Mouse (Mus musculus) liver, embryonic 13.5 days (tissue): Measurements from ENCODE around the gene Farp1. TPM values are rescaled to one million over a fixed set of nuclear protein-coding genes. Genes with fewer than 3 reads are reported as not detected.

Source experiments
- ATAC-seq: fragments of 200-750 bp; cut with Nextera tagmentation; 2 replicates; pipeline ENCODE4 v1.8.0; 2017; ENCODE audit warnings: low read depth, mild to moderate bottlenecking, moderate number of reproducible peaks, moderate library complexity
- DNase-seq: peaks from one replicate; pipeline ENCODE4 v3.0.0; 2022
- H3K27ac ChIP-seq: fragments of 300-500 bp; sonication (generic); 2 replicates; pipeline ENCODE4 v1.5.1; 2015; ENCODE audit warnings: moderate library complexity, mild to moderate bottlenecking, inconsistent platforms
- H3K27me3 ChIP-seq: fragments of 300-500 bp; sonication (generic); 2 replicates; pipeline ENCODE4 v1.6.1; 2015; ENCODE audit warnings: mild to moderate bottlenecking, inconsistent platforms
- H3K36me3 ChIP-seq: fragments of 300-500 bp; sonication (generic); 2 replicates; pipeline ENCODE4 v1.6.1; 2015; ENCODE audit warnings: mild to moderate bottlenecking, inconsistent platforms
- H3K4me1 ChIP-seq: fragments of 300-500 bp; sonication (generic); replicated peaks from 2 replicates; pipeline ENCODE4 v1.6.1; 2015; ENCODE audit warnings: inconsistent platforms
- H3K4me2 ChIP-seq: fragments of 300-500 bp; sonication (generic); 2 replicates; pipeline ENCODE4 v1.6.1; 2015; ENCODE audit warnings: inconsistent platforms, mild to moderate bottlenecking, moderate library complexity
- H3K4me3 ChIP-seq: fragments of 300-500 bp; sonication (generic); replicated peaks from 2 replicates; pipeline ENCODE4 v1.5.1; 2015; ENCODE audit warnings: mild to moderate bottlenecking, inconsistent platforms
- H3K9ac ChIP-seq: fragments of 300-500 bp; sonication (generic); 2 replicates; pipeline ENCODE4 v1.6.1; 2015; ENCODE audit warnings: mild to moderate bottlenecking, inconsistent platforms
- H3K9me3 ChIP-seq: fragments of 300-500 bp; sonication (generic); replicated peaks from 2 replicates; pipeline ENCODE4 v1.6.1; 2016; ENCODE audit warnings: inconsistent platforms
- WGBS: fragments of 180-500 bp; shearing (Covaris S2); methylation state at CpG from one replicate; pipeline ENCODE4 v1.1.7; 2015; ENCODE audit not compliant: insufficient replicate concordance; 5-methylcytosine and 5-hydroxymethylcytosine counted together
- polyA plus RNA-seq: library from polyadenylated mRNA; unstranded; fragments of >200 nt; fragmentation: Nextera tagmentation; extraction: Ambion mirVana; gene quantifications from 2 replicates; pipeline ENCODE4 v1.2.1, GENCODE M21; 2015

The Farp1 gene
- polyA plus RNA-seq, 1 experiment from 2014 or later, result 3.4 TPM

DNA sequence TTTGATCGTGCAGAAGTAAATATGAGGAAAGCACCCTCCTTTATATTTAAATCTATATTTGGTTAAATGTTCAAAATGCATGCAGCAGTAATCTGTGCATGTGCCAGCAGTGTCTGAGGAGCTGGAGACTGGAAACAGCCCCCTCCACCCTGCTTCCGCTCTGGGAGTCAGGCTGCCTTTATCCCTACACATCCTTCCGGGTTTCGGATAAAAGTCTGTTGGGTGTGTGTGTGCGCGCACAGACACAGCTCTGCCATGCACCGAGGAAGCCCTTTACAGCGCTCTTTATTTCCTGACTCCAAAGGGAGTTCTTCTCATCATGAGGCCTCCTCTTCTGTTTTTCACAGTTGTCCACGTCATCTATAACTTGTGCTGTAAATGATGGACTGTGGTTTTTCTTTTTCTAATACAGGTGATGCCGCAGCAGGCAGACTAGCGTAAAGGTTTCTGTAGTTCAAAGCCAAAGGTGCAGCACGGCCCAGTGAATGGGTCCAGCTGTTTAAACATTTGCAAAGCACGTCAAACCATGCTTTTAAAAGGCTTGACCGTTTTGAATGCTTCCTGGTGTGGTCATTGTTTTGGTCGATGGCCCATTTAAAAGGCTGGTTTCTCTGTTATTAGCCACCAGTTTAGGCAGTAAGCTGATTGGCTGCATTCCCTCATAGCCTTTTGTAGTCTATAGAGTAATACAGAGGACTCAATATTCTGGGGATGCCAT, 172.6 kb downstream of the Farp1 start:
- Histone ChIP-seq H3K4me1 (no peaks in the 10 kb centered on the region), H3K36me3 (0 out of 2 replicates have a peak, but pooled peaks cover 4% of the 10 kb centered on the region), H3K4me2 (no peak overlapping the region), H3K9me3 (no peaks in the 10 kb centered on the region), H3K9ac (no peak overlapping the region), H3K27me3 (no peaks in the 10 kb centered on the region), H3K4me3 (no peak overlapping the region), H3K27ac (no peak overlapping the region)
- DNase-seq (no peak), ATAC-seq (no peak)
- WGBS, result 66% methylated on average over 15 of the region's 15 CpGs

DNA sequence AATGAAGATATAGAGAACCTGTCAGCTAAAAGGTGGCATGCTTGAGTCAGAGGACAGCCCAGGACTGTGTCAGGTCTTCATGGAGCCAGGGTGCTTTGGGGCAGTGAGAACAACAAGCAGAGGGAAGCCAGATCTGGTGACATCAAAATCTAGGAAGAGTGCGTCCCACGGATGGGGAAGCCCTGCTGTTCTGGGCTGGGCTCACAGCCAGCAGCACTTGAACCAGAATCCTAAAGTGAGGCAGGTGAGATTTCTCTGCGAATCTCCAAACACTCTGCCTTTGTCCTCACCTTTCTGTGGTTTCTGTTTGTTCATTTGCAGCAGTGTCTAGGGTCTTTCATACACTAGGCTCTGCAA, 173.1 kb downstream of the Farp1 start:
- Histone ChIP-seq H3K36me3 (0 out of 2 replicates have a peak, but pooled peaks cover 4% of the 10 kb centered on the region), H3K4me3 (no peak overlapping the region), H3K9me3 (no peaks in the 10 kb centered on the region), H3K4me1 (no peaks in the 10 kb centered on the region), H3K9ac (no peak overlapping the region), H3K27me3 (no peaks in the 10 kb centered on the region), H3K27ac (no peak overlapping the region), H3K4me2 (no peak overlapping the region)
- ATAC-seq (no peak), DNase-seq (no peak)
- WGBS, result 74% methylated on average over 3 of the region's 3 CpGs

DNA sequence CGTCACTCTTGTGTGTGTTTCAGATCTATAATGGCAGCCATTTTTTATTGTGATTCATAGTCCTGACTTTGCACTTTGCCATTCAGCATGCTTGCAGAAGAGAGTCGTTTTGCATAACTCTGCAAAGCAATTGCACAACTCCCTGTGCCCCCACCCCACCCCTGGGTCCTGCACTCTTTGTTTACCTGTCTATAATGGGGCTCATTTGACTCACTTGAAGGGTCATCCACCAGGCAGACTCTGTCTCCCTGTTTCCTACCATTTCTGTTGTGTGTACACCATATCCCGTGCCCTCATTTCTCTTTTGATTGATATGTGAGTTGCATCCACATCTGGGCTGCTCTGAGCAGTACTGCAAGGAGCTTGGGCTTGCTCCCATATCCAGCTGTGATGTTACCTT, 175.3 kb downstream of the Farp1 start:
- Histone ChIP-seq H3K4me1 (0 out of 2 replicates have a peak, but pooled peaks cover 3% of the 10 kb centered on the region), H3K4me3 (no peak overlapping the region), H3K27me3 (no peaks in the 10 kb centered on the region), H3K9ac (no peak overlapping the region), H3K36me3 (0 out of 2 replicates have a peak, but pooled peaks cover 4% of the 10 kb centered on the region), H3K4me2 (no peak overlapping the region), H3K9me3 (no peaks in the 10 kb centered on the region), H3K27ac (no peak overlapping the region)
- peak; percentile 57 for ATAC-seq
- WGBS, result 51% methylated on average over 3 of the region's 3 CpGs
- DNase-seq, result no peak

DNA sequence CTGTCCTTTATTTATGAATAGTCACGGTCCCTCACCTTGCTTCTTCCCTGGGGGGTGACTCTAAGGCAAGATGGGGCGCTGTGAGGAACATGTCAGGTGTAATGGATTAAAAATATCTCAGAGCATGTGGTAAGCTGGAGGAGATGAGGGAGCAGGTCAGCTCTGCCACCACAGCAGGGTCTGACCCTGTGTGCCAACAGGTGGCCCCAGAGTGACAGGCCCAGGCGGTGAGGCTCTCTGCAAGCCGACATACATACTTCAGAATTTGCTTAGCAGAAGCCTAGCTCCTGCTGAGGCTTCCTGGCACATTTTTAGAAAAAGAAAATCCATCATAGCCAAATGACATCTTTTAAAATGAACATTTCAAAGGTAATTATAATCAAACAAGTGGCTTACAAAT, 178.7 kb downstream of the Farp1 start:
- no peak for DNase-seq
- no peak overlapping the region for H3K4me3 ChIP-seq
- no peaks in the 10 kb centered on the region for H3K9me3 ChIP-seq
- no peaks in the 10 kb centered on the region for H3K27me3 ChIP-seq
- 0 out of 2 replicates have a peak, but pooled peaks cover 4% of the 10 kb centered on the region for H3K36me3 ChIP-seq
- WGBS, result 62% methylated on average over 4 of the region's 4 CpGs
- no peak overlapping the region for H3K27ac ChIP-seq
- no peak overlapping the region for H3K4me2 ChIP-seq
- H3K9ac ChIP-seq, result no peak overlapping the region
- H3K4me1 ChIP-seq, result 0 out of 2 replicates have a peak, but pooled peaks cover 3% of the 10 kb centered on the region
- ATAC-seq, result no peak

DNA sequence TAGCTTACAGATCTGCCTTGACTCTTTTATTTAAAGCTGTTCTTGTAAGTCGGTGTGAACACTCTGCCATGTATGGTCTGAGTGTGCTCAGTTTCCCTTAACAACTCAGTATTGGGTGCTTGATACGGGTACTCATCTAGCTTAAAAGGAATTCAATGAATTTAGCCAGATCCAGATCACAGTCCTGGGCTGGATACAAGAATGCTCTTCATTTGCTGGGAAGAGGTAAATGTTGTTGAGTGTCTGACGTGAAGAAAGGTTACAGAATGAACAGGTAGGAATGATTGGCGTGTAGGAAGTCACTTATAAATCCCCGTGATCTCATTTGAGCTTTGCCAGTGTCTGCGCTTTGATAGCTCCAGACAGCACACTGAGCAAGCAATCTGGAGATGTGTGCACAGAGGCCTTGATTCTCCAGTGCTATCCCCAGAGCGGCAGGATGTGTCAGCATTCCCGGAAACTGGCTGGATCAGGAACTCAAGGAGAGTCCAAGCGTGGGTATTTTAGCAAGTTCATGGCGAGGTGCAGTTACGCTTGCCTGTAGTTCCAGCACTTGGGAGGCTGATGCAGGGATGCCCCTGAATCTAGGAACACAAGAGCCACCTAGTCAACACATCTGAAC, 179.7 kb downstream of the Farp1 start:
- no peak for DNase-seq
- Histone ChIP-seq H3K4me2 (no peak overlapping the region), H3K4me3 (no peak overlapping the region), H3K36me3 (0 out of 2 replicates have a peak, but pooled peaks cover 4% of the 10 kb centered on the region), H3K27me3 (no peaks in the 10 kb centered on the region), H3K9me3 (no peaks in the 10 kb centered on the region), H3K9ac (no peak overlapping the region), H3K4me1 (0 out of 2 replicates have a peak, but pooled peaks cover 3% of the 10 kb centered on the region), H3K27ac (no peak overlapping the region)
- ATAC-seq, result no peak
- 67% methylated on average over 11 of the region's 11 CpGs for WGBS

GRCm38 (mm10) chr14:121215817-121216216, 180.8 kb downstream of the Farp1 start:
- WGBS, result 65% methylated on average over 5 of the region's 5 CpGs

GRCm38 (mm10) chr14:121216672-121217071, 181.7 kb downstream of the Farp1 start:
- no peak overlapping the region for H3K9ac ChIP-seq
- H3K4me1 ChIP-seq, result 0 out of 2 replicates have a peak, but pooled peaks cover 3% of the 10 kb centered on the region
- no peaks in the 10 kb centered on the region for H3K9me3 ChIP-seq
- peaks cover 15% of the 10 kb centered on the region for H3K36me3 ChIP-seq
- DNase-seq (no peak), ATAC-seq (no peak)
- H3K4me3 ChIP-seq, result no peak overlapping the region
- 35% methylated on average over 6 of the region's 6 CpGs for WGBS
- no peak overlapping the region for H3K4me2 ChIP-seq
- no peak overlapping the region for H3K27ac ChIP-seq
- H3K27me3 ChIP-seq, result no peaks in the 10 kb centered on the region

More at GRCm38 (mm10) chr14:121215817-121216216, 180.8 kb downstream of the Farp1 start:
- Histone ChIP-seq H3K9me3 (no peaks in the 10 kb centered on the region), H3K27ac (no peak overlapping the region), H3K27me3 (no peaks in the 10 kb centered on the region), H3K4me3 (no peak overlapping the region), H3K36me3 (peaks cover 6% of the 10 kb centered on the region; the same call in 1 of the 2 replicates), H3K4me1 (0 out of 2 replicates have a peak, but pooled peaks cover 3% of the 10 kb centered on the region), H3K4me2 (no peak overlapping the region), H3K9ac (no peak overlapping the region)
- ATAC-seq (no peak), DNase-seq (no peak)

- peaks cover 19% of the 10 kb centered on the region for H3K36me3 ChIP-seq
- no peak for ATAC-seq
- no peak overlapping the region for H3K4me2 ChIP-seq
- DNase-seq, result no peak
- no peak overlapping the region for H3K9ac ChIP-seq
- no peaks in the 10 kb centered on the region for H3K27me3 ChIP-seq
- WGBS, result 56% methylated on average over 7 of the region's 7 CpGs
- H3K27ac ChIP-seq, result no peak overlapping the region
- H3K4me1 ChIP-seq, result 0 out of 2 replicates have a peak, but pooled peaks cover 3% of the 10 kb centered on the region
- H3K9me3 ChIP-seq, result no peaks in the 10 kb centered on the region
- no peak overlapping the region for H3K4me3 ChIP-seq
These were observed 183.6 kb downstream of the Farp1 start for GRCm38 (mm10) chr14:121218620-121219019.

DNA sequence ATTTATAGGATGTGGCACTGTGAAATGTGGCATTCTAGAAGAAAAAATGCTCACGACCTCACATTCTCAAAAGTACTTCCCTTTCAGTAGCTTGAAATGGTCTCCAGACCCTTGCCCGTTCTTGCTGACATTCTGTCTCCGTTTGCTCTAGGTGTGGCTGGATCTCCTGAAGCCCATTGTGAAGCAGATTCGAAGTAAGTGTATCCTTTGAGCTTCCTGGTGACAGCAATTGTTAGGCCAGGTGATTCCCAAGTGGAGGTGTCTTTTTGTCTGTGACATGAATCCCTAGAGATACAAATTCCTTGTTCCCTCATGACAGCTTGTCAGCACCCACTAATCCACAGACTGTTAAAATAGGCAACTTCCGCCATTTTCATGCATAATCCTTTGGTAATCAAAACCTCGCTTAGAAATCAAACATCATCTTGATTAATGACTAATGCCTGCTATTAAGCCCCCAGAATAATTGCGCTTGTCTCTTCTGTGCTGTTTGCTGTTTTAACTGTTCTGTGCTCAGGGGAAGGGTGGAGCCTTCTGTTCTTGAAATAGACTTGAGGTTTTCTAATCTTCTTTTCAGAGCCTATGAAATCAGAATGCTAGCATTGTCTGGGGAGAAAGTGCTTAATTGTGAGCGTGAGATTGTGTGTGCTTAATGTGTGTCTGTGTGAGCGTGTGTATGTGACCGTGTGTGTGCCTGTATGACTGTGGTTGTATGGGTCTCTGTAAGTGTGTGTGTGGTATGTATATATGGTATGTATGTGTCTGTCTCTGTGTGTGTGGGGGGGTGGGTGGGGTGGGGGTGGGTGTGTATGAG, 184.4 kb downstream of the Farp1 start:
- Histone ChIP-seq H3K27ac (no peak overlapping the region), H3K27me3 (no peaks in the 10 kb centered on the region), H3K36me3 (peaks cover 23% of the 10 kb centered on the region), H3K9ac (no peak overlapping the region), H3K4me1 (0 out of 2 replicates have a peak, but pooled peaks cover 3% of the 10 kb centered on the region), H3K4me3 (no peak overlapping the region), H3K9me3 (no peaks in the 10 kb centered on the region), H3K4me2 (no peak overlapping the region)
- DNase-seq (no peak), ATAC-seq (no peak)
- WGBS, result 62% methylated on average over 10 of the region's 10 CpGs

DNA sequence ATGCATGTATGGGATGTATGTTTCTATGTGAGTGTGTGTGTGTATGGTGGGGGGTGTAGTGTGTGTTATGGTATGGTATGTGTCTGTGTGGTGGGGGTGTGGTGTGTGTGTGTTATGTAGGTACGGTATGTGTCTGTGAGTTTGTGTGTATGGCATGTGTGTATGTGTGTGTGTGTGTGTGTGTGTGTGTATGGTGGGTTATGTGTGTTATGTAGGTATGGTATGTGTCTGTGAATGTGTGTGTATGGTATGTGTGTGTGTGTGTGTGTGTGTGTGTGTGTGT, 185.0 kb downstream of the Farp1 start:
- no peak for ATAC-seq
- Histone ChIP-seq H3K4me2 (no peak overlapping the region), H3K4me3 (no peak overlapping the region)

DNA sequence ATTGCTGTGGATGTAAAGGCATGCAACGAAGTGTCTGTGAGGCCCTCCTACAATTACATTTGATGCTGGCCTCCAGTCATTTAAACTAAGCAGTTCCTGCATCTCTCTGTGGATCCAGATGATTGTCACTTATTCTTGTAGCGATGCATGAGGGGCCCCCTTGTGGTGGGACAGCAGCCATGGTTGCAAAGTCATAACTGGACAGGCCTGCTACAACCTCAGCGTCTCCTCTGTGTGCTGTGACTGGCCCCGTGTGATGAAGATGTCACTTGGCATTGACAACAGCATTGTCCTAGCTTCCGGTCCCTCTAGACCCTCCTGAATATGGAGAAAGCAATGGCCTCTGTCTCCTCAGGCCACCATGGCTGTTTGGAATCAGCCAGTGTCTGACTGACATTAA, 185.7 kb downstream of the Farp1 start:
- no peak for ATAC-seq
- no peak overlapping the region for H3K4me3 ChIP-seq
- H3K27me3 ChIP-seq, result no peaks in the 10 kb centered on the region
- H3K4me2 ChIP-seq, result no peak overlapping the region
- no peak for DNase-seq
- WGBS, result 70% methylated on average over 5 of the region's 5 CpGs
- H3K9ac ChIP-seq, result no peak overlapping the region
- no peaks in the 10 kb centered on the region for H3K9me3 ChIP-seq
- no peaks in the 10 kb centered on the region for H3K4me1 ChIP-seq
- no peak overlapping the region for H3K27ac ChIP-seq
- peaks cover 23% of the 10 kb centered on the region for H3K36me3 ChIP-seq

More for the DNA sequence above, 185.0 kb downstream of the Farp1 start:
- Histone ChIP-seq H3K27me3 (no peaks in the 10 kb centered on the region), H3K9ac (no peak overlapping the region), H3K36me3 (peaks cover 23% of the 10 kb centered on the region), H3K27ac (no peak overlapping the region), H3K9me3 (no peaks in the 10 kb centered on the region), H3K4me1 (0 out of 2 replicates have a peak, but pooled peaks cover 3% of the 10 kb centered on the region)
- WGBS, result 94% methylated on average over 1 of the region's 1 CpGs
- DNase-seq, result no peak
